Mouse (Mus musculus): ENCODE data around the gene Atp5mpl. TPM values are rescaled to one million over a fixed set of nuclear protein-coding genes. Genes with fewer than 3 reads are reported as not detected.

Atp5mpl gene
- polyA plus RNA-seq, 1 experiment from 2014 or later, result 757 TPM

DNA sequence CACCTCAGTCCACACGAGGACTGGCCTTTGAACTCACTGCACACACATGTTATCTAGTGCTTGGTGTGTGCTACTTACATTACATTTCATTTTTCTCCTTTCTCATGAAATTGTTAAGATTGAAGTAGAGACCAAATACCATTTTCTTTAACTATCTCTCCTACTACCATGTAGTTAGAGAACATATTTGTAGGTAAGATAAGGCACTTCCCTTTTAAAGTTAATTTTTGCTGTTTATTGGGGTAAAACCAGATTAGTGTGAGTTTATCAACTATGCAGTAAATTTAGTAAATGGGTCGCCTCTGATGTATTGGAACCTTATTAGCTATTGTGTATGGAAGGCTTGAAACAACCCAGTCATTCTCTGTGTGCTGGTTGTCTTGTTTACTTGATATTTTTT is 16.4 kb upstream of the Atp5mpl start:
- Histone ChIP-seq H3K4me2 (ENCODE audit: low read length) (no peak overlapping the region), H3K9me3 (ENCODE audit: control insufficient read depth, low read length) (no peaks in the 10 kb centered on the region), H3K4me1 (ENCODE audit: control insufficient read depth, insufficient read depth, low read depth, low read length) (no peaks in the 10 kb centered on the region), H3K27ac (ENCODE audit: low read depth, low read length) (no peak overlapping the region), H3K4me3 (ENCODE audit: low read length) (no peak overlapping the region), H3K27me3 (replicated peaks; ENCODE audit: control insufficient read depth, insufficient read depth, low read length) (no peaks in the 10 kb centered on the region), H3K9ac (ENCODE audit: low read depth, low read length) (no peak overlapping the region), H3K36me3 (ENCODE audit: control insufficient read depth, insufficient read depth, low read length) (no peaks in the 10 kb centered on the region)
- no peak for ATAC-seq
- WGBS, result 72% methylated on average over 2 of the region's 2 CpGs

GRCm38 (mm10) chr12:111981831-111982230 is 15.1 kb upstream of the Atp5mpl start:
- no peaks in the 10 kb centered on the region for H3K27me3 ChIP-seq (replicated peaks; ENCODE audit: control insufficient read depth, insufficient read depth, low read length)
- peaks cover 3% of the 10 kb centered on the region; the same call in 1 of the 2 replicates for H3K4me1 ChIP-seq (ENCODE audit: control insufficient read depth, insufficient read depth, low read depth, low read length)
- no peaks in the 10 kb centered on the region for H3K9me3 ChIP-seq (ENCODE audit: control insufficient read depth, low read length)
- no peak for ATAC-seq
- 74% methylated on average over 8 of the region's 8 CpGs for WGBS
- H3K4me3 ChIP-seq (ENCODE audit: low read length), result no peak overlapping the region
- no peaks in the 10 kb centered on the region for H3K36me3 ChIP-seq (ENCODE audit: control insufficient read depth, insufficient read depth, low read length)
- no peak overlapping the region for H3K27ac ChIP-seq (ENCODE audit: low read depth, low read length)
- H3K9ac ChIP-seq (ENCODE audit: low read depth, low read length), result no peak overlapping the region
- H3K4me2 ChIP-seq (ENCODE audit: low read length), result no peak overlapping the region

DNA sequence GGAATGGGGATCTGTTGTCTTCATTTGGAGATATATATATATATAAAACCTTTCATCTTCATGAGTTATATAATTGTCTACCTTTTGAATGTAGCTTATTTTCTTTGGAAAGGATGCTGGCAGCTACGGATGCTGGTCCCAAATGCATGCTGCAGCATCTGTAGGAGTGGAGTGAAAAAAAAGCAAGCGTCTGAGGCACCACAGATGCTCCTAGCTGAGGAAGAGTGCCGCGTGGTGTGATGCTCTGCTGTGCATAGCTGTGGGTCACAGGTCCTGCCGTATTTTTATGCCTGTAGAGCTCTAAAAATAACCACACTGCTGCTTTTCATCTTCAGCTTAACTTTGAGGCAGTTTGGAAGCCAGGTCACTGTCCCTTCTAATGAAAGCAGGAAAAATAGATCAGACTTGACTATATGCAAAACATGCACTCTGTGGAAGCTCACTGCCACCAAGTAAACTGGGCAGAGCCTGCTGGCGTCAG is 14.2 kb upstream of the Atp5mpl start, which contains the start of gene Rd3l:
TSS of gene Rd3l (minus strand) at position 431 of the 481 bp plus-strand sequence.
- H3K4me2 ChIP-seq (ENCODE audit: low read length), result no peak within 1 kb of the TSS
- no peak within 1 kb of the TSS for H3K9ac ChIP-seq (ENCODE audit: low read depth, low read length)
- ATAC-seq, result no peak
- H3K4me1 ChIP-seq (ENCODE audit: control insufficient read depth, insufficient read depth, low read depth, low read length), result peaks cover 3% of the 10 kb centered on the region; the same call in 1 of the 2 replicates
- 71% methylated on average over 6 of the region's 6 CpGs for WGBS
- H3K9me3 ChIP-seq (ENCODE audit: control insufficient read depth, low read length), result no peaks in the 10 kb centered on the region
- no peaks in the 10 kb centered on the region for H3K36me3 ChIP-seq (ENCODE audit: control insufficient read depth, insufficient read depth, low read length)
- no peak within 1 kb of the TSS for H3K4me3 ChIP-seq (ENCODE audit: low read length)
- H3K27me3 ChIP-seq (replicated peaks; ENCODE audit: control insufficient read depth, insufficient read depth, low read length), result no peaks in the 10 kb centered on the region
- no peak within 1 kb of the TSS for H3K27ac ChIP-seq (ENCODE audit: low read depth, low read length)

- Histone ChIP-seq H3K27ac (ENCODE audit: low read depth, low read length) (no peak overlapping the region), H3K9me3 (ENCODE audit: control insufficient read depth, low read length) (no peaks in the 10 kb centered on the region), H3K4me1 (ENCODE audit: control insufficient read depth, insufficient read depth, low read depth, low read length) (peaks cover 3% of the 10 kb centered on the region; the same call in 1 of the 2 replicates), H3K9ac (ENCODE audit: low read depth, low read length) (no peak overlapping the region), H3K27me3 (replicated peaks; ENCODE audit: control insufficient read depth, insufficient read depth, low read length) (no peaks in the 10 kb centered on the region), H3K36me3 (ENCODE audit: control insufficient read depth, insufficient read depth, low read length) (no peaks in the 10 kb centered on the region), H3K4me3 (ENCODE audit: low read length) (no peak overlapping the region), H3K4me2 (ENCODE audit: low read length) (no peak overlapping the region)
- WGBS, result 71% methylated on average over 6 of the region's 6 CpGs
- ATAC-seq, result no peak
Observed at GRCm38 (mm10) chr12:111978274-111978673, 11.5 kb upstream of the Atp5mpl start.

GRCm38 (mm10) chr12:111977138-111977537 is 10.4 kb upstream of the Atp5mpl start:
- H3K36me3 ChIP-seq (ENCODE audit: control insufficient read depth, insufficient read depth, low read length), result no peaks in the 10 kb centered on the region
- 49% methylated on average over 6 of the region's 6 CpGs for WGBS
- no peak overlapping the region for H3K4me3 ChIP-seq (ENCODE audit: low read length)
- no peak overlapping the region for H3K9ac ChIP-seq (ENCODE audit: low read depth, low read length)
- peaks cover 3% of the 10 kb centered on the region; the same call in 1 of the 2 replicates for H3K4me1 ChIP-seq (ENCODE audit: control insufficient read depth, insufficient read depth, low read depth, low read length)
- ATAC-seq, result no peak
- H3K27ac ChIP-seq (ENCODE audit: low read depth, low read length), result no peak overlapping the region
- H3K4me2 ChIP-seq (ENCODE audit: low read length), result no peak overlapping the region
- no peaks in the 10 kb centered on the region for H3K27me3 ChIP-seq (replicated peaks; ENCODE audit: control insufficient read depth, insufficient read depth, low read length)
- no peaks in the 10 kb centered on the region for H3K9me3 ChIP-seq (ENCODE audit: control insufficient read depth, low read length)

- Histone ChIP-seq H3K27me3 (replicated peaks; ENCODE audit: control insufficient read depth, insufficient read depth, low read length) (no peaks in the 10 kb centered on the region), H3K36me3 (ENCODE audit: control insufficient read depth, insufficient read depth, low read length) (no peaks in the 10 kb centered on the region), H3K9me3 (ENCODE audit: control insufficient read depth, low read length) (no peaks in the 10 kb centered on the region), H3K9ac (ENCODE audit: low read depth, low read length) (no peak overlapping the region), H3K4me1 (ENCODE audit: control insufficient read depth, insufficient read depth, low read depth, low read length) (peaks cover 3% of the 10 kb centered on the region; the same call in 1 of the 2 replicates), H3K27ac (ENCODE audit: low read depth, low read length) (no peak overlapping the region), H3K4me3 (ENCODE audit: low read length) (no peak overlapping the region), H3K4me2 (ENCODE audit: low read length) (no peak overlapping the region)
- WGBS, result 88% methylated on average over 6 of the region's 6 CpGs
- ATAC-seq, result no peak
Observed at GRCm38 (mm10) chr12:111974578-111974977, 7.8 kb upstream of the Atp5mpl start.

- Histone ChIP-seq H3K9me3 (ENCODE audit: control insufficient read depth, low read length) (no peaks in the 10 kb centered on the region), H3K4me2 (ENCODE audit: low read length) (no peak overlapping the region), H3K4me3 (ENCODE audit: low read length) (no peak overlapping the region), H3K4me1 (ENCODE audit: control insufficient read depth, insufficient read depth, low read depth, low read length) (peaks cover 3% of the 10 kb centered on the region; the same call in 1 of the 2 replicates), H3K27ac (ENCODE audit: low read depth, low read length) (no peak overlapping the region), H3K27me3 (replicated peaks; ENCODE audit: control insufficient read depth, insufficient read depth, low read length) (no peaks in the 10 kb centered on the region), H3K9ac (ENCODE audit: low read depth, low read length) (no peak overlapping the region), H3K36me3 (ENCODE audit: control insufficient read depth, insufficient read depth, low read length) (no peaks in the 10 kb centered on the region)
- WGBS, result 94% methylated on average over 10 of the region's 10 CpGs
- ATAC-seq, result no peak
Observed at GRCm38 (mm10) chr12:111972504-111972903, 5.7 kb upstream of the Atp5mpl start.

GRCm38 (mm10) chr12:111971231-111971686 is 4.5 kb upstream of the Atp5mpl start, which contains the start of gene Tdrd9:
TSS of gene Tdrd9 (plus strand) at chr12:111971559.
- H3K4me1 ChIP-seq (ENCODE audit: control insufficient read depth, insufficient read depth, low read depth, low read length), result peaks cover 3% of the 10 kb centered on the region
- H3K4me2 ChIP-seq (ENCODE audit: low read length), result no peak within 1 kb of the TSS
- H3K9ac ChIP-seq (ENCODE audit: low read depth, low read length), result no peak within 1 kb of the TSS
- 90% methylated on average over 18 of the region's 18 CpGs for whole genome bisulfite sequencing
- no peaks in the 10 kb centered on the region for H3K36me3 ChIP-seq (ENCODE audit: control insufficient read depth, insufficient read depth, low read length)
- ATAC-seq, result no peak
- H3K9me3 ChIP-seq (ENCODE audit: control insufficient read depth, low read length), result no peaks in the 10 kb centered on the region
- H3K27me3 ChIP-seq (replicated peaks; ENCODE audit: control insufficient read depth, insufficient read depth, low read length), result no peaks in the 10 kb centered on the region
- H3K4me3 ChIP-seq (ENCODE audit: low read length), result no peak within 1 kb of the TSS
- no peak within 1 kb of the TSS for H3K27ac ChIP-seq (ENCODE audit: low read depth, low read length)

GRCm38 (mm10) chr12:111970085-111970484 is 3.3 kb upstream of the Atp5mpl start:
- no peak overlapping the region for H3K4me3 ChIP-seq (ENCODE audit: low read length)
- 73% methylated on average over 4 of the region's 4 CpGs for WGBS
- H3K4me1 ChIP-seq (ENCODE audit: control insufficient read depth, insufficient read depth, low read depth, low read length), result peaks cover 14% of the 10 kb centered on the region
- no peaks in the 10 kb centered on the region for H3K27me3 ChIP-seq (replicated peaks; ENCODE audit: control insufficient read depth, insufficient read depth, low read length)
- no peak overlapping the region for H3K4me2 ChIP-seq (ENCODE audit: low read length)
- no peaks in the 10 kb centered on the region for H3K9me3 ChIP-seq (ENCODE audit: control insufficient read depth, low read length)
- no peak for ATAC-seq
- H3K36me3 ChIP-seq (ENCODE audit: control insufficient read depth, insufficient read depth, low read length), result no peaks in the 10 kb centered on the region
- no peak overlapping the region for H3K9ac ChIP-seq (ENCODE audit: low read depth, low read length)
- H3K27ac ChIP-seq (ENCODE audit: low read depth, low read length), result no peak overlapping the region
